Mouse (Mus musculus): ENCODE results near the gene Gm4301.
"Not testable (repeated sequence)": the region's sequence is repeated elsewhere in the genome, so short reads cannot be mapped to it uniquely, and the experiment has no call there.

The Gm4301 gene

GRCm38 (mm10) chr10:100335376-100335775 is at the start of gene Gm4301:
Gene Gm4301 (plus strand): TSS chr10:100335676.
- DNase-seq, result not testable (repeated sequence)

DNA sequence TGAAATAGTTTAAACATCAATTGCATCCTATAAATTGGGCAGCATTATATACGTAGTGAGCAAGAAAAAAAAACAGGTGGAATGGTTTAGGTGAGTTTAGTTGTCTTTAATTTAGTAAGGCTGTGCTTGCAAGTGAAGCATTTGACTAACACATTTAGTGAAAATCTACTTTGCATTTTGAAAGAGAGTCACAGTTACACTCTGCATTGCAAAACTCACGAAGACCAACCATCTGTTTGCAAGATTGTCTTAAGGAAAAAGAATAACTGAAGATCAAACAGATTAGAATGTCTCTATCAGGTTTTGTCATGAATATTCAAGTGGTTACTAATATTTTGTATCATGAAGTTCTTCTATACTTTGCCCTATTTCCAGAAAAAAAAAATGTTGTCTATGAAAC is 39.4 kb upstream of the Gm4301 start:
- no peak for DNase-seq

DNA sequence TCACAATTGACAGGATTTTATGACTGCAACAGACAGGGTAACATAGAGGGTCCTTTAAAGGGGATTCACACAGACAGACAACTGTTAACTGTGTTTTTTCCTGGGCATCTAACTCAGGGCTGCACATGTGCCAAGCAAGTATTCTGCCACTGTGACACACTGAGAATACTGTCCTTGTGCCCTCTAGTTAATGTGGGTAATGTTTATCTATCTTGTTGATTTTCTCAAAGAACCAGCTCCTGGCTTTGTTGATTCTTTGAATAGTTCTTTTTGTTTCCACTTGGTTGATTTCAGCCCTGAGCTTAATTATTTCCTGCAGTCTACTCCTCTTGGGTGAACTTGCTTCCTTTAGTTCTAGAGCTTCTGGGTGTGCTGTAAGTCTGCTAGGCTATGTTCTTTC is 35.4 kb upstream of the Gm4301 start:
- DNase-seq, result not testable (repeated sequence)

DNA sequence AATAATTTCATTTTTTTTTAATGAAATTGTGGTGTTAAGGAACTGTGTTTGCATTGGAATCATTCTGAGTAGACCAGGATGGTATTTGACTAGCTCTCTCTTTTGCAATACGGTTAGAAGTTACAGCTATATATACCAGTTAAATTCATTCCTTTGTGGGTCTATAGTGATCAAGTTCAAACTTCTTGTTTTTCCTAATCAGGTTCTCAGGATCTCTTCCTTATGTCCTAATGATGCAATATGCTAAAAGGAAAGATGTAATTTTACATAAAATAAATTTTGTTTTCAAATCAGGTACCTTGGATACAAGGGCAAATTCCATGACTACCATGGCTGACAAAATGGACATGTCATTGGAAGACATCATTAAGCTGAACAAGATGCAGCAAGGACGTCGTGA is 5.1 kb downstream of the Gm4301 start, which contains the start of gene Gm4302:
Gene Gm4302, plus strand, starts transcription at position 301 of the 400 bp plus-strand sequence.
- not testable (repeated sequence) for DNase-seq

DNA sequence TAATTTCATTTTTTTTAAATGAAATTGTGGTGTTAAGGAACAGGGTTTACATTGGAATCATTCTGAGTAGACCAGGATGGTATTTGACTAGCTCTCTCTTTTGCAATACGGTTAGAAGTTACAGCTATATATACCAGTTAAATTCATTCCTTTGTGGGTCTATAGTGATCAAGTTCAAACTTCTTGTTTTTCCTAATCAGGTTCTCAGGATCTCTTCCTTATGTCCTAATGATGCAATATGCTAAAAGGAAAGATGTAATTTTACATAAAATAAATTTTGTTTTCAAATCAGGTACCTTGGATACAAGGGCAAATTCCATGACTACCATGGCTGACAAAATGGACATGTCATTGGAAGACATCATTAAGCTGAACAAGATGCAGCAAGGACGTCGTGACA is 10.2 kb downstream of the Gm4301 start, which contains the start of gene Gm4303:
Gene Gm4303, plus strand, starts transcription at position 301 of the 400 bp plus-strand sequence.
- not testable (repeated sequence) for DNase-seq

- DNase-seq, result not testable (repeated sequence)
Measured at GRCm38 (mm10) chr10:100350793-100351192, 15.3 kb downstream of the Gm4301 start, which contains the start of gene Gm4305. Gene Gm4305 (plus strand): TSS chr10:100351093.

GRCm38 (mm10) chr10:100356841-100357240 is 21.4 kb downstream of the Gm4301 start:
- peak; percentile 3 for DNase-seq

DNA sequence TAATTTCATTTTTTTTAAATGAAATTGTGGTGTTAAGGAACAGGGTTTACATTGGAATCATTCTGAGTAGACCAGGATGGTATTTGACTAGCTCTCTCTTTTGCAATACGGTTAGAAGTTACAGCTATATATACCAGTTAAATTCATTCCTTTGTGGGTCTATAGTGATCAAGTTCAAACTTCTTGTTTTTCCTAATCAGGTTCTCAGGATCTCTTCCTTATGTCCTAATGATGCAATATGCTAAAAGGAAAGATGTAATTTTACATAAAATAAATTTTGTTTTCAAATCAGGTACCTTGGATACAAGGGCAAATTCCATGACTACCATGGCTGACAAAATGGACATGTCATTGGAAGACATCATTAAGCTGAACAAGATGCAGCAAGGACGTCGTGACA is 25.6 kb downstream of the Gm4301 start, which contains the start of gene Gm4307:
Gene Gm4307, plus strand, starts transcription at position 301 of the 400 bp plus-strand sequence.
- not testable (repeated sequence) for DNase-seq

DNA sequence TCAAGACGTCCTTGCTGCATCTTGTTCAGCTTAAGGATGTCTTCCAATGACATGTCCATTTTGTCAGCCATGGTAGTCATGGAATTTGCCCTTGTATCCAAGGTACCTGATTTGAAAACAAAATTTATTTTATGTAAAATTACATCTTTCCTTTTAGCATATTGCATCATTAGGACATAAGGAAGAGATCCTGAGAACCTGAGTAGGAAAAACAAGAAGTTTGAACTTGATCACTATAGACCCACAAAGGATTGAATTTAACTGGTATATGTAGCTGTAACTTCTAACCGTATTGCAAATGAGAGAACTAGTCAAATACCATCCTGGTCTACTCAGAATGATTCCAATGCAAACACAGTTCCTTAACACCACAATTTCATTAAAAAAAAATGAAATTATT is 47.0 kb downstream of the Gm4301 start, which contains the start of gene Gm4312:
Gene Gm4312, minus strand, starts transcription at position 101 of the 400 bp plus-strand sequence.
- not testable (repeated sequence) for DNase-seq
